Mouse (Mus musculus): ENCODE measurements around the gene Def6.
"Not testable (repeated sequence)": the region's sequence is repeated elsewhere in the genome, so short reads cannot be mapped to it uniquely, and the experiment has no call there.

The Def6 gene

DNA sequence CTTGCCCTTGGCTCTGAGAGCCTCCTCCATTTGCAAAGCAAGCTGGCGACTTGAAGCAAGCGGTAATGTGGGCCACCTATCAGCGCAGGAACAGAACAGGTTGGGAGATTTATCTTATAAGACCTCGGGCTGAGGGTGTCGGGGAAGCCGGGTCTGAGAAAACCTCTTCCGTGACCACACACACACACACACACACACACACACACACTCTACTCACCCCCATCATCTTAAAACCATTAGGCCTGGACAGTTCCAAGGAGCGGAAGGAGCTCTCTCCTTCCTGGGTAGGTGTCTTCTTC lies 685 bp downstream of the Def6 start:
- DNase-seq (ENCODE audit: low spot score): no peak

DNA sequence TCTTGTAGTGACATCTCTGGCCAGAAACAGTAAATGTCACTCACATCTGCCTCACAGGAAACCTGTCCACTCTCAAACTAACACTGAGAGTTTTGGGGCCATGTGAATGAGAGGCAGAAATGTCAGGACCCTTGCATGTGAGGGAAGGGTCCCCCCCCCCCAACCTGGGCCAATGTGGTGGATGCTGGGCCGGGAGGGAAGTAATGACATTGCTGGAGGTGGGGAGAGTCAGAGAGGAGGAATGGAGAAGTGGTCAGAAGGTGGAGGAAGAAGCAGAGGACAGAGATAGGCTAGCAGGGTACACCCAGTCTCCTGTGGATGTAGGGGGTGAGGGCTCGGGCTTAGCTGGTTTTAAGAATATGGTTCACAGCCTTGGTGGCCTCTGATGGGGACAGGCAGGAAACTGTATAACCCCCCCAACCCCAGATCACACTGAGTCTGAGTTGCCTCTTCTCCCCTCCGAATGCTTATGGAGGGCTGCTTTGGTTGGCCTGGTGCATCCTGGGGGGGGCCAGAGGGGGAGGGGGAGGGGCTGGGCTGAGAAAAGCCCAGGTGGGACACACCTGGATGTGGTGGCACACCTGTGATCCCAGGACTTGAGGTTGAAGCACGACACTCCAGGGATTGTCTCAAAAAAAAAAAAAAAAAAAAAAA lies 2.0 kb downstream of the Def6 start:
- DNase-seq (ENCODE audit: low spot score): no peak

DNA sequence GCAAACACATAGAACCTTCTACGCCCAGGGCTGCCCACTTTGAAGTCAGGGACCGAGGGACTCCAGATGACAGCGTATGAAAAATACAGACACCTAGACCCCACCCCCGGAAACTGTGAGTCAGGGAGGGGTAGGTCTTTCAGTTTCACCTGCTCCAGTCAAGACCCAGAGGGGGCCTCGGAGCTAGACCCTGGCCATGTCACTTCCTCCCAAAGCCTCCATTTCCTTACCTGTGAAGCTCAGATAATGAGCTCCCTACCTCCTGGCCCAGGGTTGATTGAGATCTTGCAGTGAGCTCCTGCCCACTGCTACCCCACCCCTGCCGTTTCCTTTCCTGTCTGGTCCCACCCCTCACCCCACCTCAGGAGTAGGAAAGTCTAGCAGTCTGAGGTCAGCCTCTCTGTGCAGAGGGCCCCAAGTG lies 4.4 kb downstream of the Def6 start:
- no peak for DNase-seq (ENCODE audit: low spot score)

- no peak for DNase-seq (ENCODE audit: low spot score)
These were observed 4.8 kb downstream of the Def6 start for GRCm38 (mm10) chr17:28212391-28212790.

DNA sequence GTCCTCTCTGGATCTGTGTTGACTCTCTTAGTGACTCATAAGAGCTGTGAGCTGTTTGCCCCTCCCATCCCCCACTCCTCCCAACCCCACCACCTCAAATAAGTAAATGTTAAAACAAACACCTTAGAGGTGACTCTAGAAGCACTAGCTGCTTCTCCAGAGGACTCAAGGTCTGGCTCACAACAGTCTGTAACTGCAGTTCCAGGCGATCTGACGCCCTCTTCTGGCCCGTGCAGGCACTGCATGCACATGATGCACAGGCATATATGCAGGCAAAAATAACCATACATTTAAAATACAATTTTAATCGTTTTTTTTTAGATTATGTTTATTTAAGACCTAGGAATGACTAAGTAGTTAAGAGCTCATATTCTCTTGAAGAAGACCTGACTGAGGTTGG lies 5.7 kb downstream of the Def6 start:
- peak; percentile 30 for DNase-seq (ENCODE audit: low spot score)

DNA sequence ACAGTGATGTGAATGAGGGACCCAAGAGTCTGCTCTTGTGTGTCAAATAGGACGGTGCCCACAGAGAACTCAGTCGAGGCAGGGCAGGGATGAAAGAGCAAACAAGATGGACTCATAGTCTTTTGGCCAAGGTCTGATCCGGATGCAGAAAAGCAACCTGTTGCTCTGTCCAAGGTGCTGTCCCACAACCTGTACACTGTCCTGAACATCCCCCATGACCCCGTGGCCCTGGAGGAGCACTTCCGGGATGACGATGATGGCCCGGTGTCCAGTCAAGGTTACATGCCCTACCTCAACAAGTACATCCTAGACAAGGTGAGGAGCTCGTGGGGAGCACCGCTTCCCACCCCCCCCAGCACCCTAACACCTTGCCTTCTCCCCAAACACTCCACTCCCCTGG lies 9.2 kb downstream of the Def6 start:
- DNase-seq (ENCODE audit: low spot score): no peak

GRCm38 (mm10) chr17:28217721-28218649 lies 10.4 kb downstream of the Def6 start:
- DNase-seq (ENCODE audit: low spot score): no peak

GRCm38 (mm10) chr17:28222463-28222862 lies 14.9 kb downstream of the Def6 start:
- not testable (repeated sequence) for DNase-seq (ENCODE audit: low spot score)

DNA sequence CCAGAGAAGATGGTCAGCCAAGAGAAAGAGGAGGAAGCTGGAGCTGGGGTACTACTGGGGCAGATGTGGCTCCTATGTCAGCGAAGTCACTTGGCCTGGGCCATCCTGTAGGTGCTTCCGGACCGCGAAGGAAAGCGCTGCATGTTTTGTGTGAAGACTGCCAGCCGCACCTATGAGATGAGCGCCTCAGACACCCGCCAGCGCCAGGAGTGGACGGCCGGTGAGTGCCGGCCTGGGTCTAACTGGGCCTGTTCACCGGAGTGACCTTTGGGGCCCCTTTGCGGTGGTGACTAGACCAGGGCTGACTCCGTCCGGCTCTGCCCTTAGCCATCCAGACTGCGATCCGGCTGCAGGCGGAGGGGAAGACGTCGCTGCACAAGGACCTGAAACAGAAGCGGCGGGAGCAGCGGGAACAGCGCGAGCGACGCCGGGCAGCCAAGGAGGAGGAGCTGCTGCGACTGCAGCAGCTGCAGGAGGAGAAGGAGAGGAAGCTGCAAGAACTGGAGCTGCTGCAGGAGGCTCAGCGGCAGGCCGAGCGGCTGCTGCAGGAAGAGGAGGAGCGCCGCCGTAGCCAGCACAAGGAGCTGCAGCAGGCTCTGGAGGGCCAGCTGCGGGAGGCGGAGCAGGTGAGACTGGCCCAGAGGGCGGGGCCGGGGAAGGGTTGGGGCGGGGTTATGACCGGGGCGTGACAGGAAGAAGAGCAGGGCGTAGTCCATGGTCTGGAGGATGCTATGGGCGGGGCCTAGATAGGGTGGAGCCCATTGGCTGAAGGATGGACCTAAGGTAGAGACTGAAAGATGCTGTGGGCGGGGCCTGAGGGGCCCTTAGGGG lies 16.2 kb downstream of the Def6 start:
- DNase-seq (ENCODE audit: low spot score): peak; percentile 97

- DNase-seq (ENCODE audit: low spot score): no peak
These were observed 17.0 kb downstream of the Def6 start for GRCm38 (mm10) chr17:28224615-28225014.

- DNase-seq (ENCODE audit: low spot score): peak; percentile 89
These were observed 18.4 kb downstream of the Def6 start for GRCm38 (mm10) chr17:28226014-28226413.

- DNase-seq (ENCODE audit: low spot score): peak; percentile 16
These were observed 22.9 kb downstream of the Def6 start for GRCm38 (mm10) chr17:28230486-28230885.

- no peak for DNase-seq (ENCODE audit: low spot score)
These were observed 23.6 kb downstream of the Def6 start for GRCm38 (mm10) chr17:28231026-28231736.

GRCm38 (mm10) chr17:28232475-28233060 lies 25.0 kb downstream of the Def6 start, which contains the start of gene Ppard:
TSS of gene Ppard (plus strand) at chr17:28232700.
- DNase-seq (ENCODE audit: low spot score): peak; percentile 97

DNA sequence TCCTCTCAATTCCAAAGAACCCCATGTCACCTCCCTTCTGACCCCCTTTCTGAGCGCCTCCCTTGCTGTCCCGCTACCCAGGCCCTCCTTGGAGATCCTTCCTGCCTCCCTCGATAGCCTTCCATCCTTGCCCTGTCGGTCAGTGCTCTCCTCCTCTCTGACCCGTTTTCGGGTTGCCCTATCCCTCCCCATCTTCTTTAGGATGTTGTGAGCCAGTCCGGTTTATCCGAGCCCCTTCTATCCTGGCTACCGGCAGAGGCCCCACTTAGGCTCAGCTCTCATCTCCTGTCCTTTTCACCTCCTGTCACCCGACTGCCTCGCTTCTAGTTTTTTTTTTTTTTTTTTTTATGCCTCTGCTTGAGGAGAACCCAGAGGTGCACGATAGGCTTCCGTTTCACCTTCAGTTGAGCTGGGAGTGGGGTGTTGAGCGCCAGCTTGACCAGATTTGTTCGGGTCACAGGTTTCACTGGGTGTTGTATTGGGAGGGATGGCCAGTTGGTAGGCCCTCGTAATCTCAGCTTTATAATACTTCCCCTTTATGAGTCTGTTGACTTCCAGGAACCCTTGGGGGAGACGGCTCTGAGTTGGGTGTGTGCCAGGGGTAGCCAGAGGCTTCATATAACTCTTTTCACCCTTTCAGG lies 25.6 kb downstream of the Def6 start:
- no peak for DNase-seq (ENCODE audit: low spot score)

DNA sequence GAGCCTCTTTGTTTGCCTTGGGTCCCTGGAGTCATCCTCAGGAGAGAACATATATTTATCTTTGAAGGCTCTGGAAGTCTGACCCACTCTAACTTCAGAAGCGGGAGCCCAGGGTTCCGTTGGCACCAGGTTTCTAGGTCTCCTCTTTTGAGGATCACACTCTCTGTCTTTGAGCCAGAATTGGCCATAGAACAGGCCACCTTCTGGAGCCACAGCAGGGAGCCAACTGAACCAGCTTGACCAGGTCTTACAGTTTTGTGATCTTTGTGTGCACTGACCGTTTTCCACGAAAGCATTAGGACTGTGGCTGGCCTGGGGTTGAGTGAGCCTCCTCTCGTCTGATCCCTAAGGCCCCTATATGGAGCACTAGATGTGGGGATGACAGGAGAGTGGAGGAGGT lies 27.1 kb downstream of the Def6 start:
- DNase-seq (ENCODE audit: low spot score): no peak

DNA sequence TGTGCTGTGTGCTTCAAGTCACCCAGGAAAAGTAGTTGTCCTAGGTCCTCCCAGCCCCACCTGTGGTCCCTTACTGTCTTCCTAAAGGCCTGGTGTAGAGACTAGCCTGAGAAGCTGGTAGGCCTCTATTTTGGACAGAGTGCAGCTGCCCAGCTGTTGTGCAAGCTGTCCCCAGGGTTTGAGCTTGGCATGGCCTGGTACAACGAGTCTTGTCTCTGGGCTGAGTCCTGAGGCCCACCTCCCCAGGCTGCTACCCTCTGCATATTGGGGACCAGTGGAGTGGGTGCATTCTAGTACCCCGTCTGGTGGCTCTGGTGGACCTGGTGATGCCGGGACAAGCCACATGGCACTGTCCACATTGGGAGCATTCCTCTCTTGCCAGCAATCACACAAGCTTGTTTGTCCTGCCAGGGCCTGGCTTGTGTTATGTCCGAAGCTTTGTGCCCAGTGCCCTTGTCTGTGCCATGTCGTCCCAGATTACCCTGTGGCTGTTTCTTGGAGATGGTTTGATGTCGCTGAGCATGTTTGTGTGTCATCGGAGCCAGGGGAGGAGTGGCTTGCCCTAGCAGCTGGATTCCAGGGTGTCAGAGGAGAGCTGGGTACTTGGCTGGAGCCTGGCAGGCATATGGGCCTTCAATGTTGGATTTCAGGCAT lies 28.5 kb downstream of the Def6 start:
- no peak for DNase-seq (ENCODE audit: low spot score)

- DNase-seq (ENCODE audit: low spot score): no peak
These were observed 29.0 kb downstream of the Def6 start for GRCm38 (mm10) chr17:28236636-28237015.

DNA sequence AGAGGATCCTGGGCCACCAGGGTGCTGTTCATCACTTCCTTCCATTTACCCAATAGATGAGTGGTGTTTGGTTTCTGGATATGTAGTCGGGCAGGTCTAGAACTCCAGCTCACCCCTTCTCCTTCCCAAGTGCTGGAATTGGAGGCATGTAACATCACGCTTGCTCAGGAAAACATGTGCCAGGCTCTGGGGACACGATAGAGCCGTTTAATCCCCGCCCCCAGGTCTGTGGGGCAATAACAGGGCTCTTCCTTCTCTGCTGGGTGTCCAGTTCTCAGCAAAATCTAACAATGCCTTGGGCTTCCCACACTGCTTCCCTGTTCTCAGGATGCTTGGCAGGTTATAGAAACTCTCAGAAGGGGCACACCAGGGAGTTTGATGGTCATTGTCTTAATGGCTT lies 29.8 kb downstream of the Def6 start:
- no peak for DNase-seq (ENCODE audit: low spot score)

GRCm38 (mm10) chr17:28237874-28238273 lies 30.3 kb downstream of the Def6 start:
- no peak for DNase-seq (ENCODE audit: low spot score)

- no peak for DNase-seq (ENCODE audit: low spot score)
These were observed 33.3 kb downstream of the Def6 start for GRCm38 (mm10) chr17:28240846-28241245.
